Mouse (Mus musculus) limb, embryonic 12.5 days (tissue): Measurements from ENCODE around the gene Sipa1. TPM values are rescaled to one million over a fixed set of nuclear protein-coding genes. Genes with fewer than 3 reads are reported as not detected.

Experiments used
- ATAC-seq: fragments of 200-750 bp; cut with Nextera tagmentation; 2 replicates; pipeline ENCODE4 v1.8.0; 2017; ENCODE audit warnings: low read depth, moderate TSS enrichment; ENCODE audit not compliant: insufficient number of reproducible peaks, insufficient read depth, low FRiP score, low TSS enrichment
- H3K27ac ChIP-seq: fragments of 300-500 bp; sonication (generic); 2 replicates; pipeline ENCODE4 v1.5.1; 2016; ENCODE audit warnings: mild to moderate bottlenecking, moderate library complexity
- H3K27me3 ChIP-seq: fragments of 300-500 bp; sonication (generic); 2 replicates; pipeline ENCODE4 v1.6.1; 2016; ENCODE audit warnings: mild to moderate bottlenecking, moderate library complexity
- H3K36me3 ChIP-seq: fragments of 300-500 bp; sonication (generic); 2 replicates; pipeline ENCODE4 v1.6.1; 2016; ENCODE audit warnings: mild to moderate bottlenecking, moderate library complexity
- H3K4me1 ChIP-seq: fragments of 300-500 bp; sonication (generic); replicated peaks from 2 replicates; pipeline ENCODE4 v1.6.1; 2016
- H3K4me2 ChIP-seq: fragments of 300-500 bp; sonication (generic); 2 replicates; pipeline ENCODE4 v1.6.1; 2016; ENCODE audit warnings: mild to moderate bottlenecking, moderate library complexity
- H3K4me3 ChIP-seq: fragments of 300-500 bp; sonication (generic); replicated peaks from 2 replicates; pipeline ENCODE4 v1.5.1; 2016; ENCODE audit warnings: mild to moderate bottlenecking
- H3K9ac ChIP-seq: fragments of 300-500 bp; sonication (generic); replicated peaks from 2 replicates; pipeline ENCODE4 v1.6.1; 2016; ENCODE audit warnings: mild to moderate bottlenecking, moderate library complexity
- H3K9me3 ChIP-seq: fragments of 300-500 bp; sonication (generic); 2 replicates; pipeline ENCODE4 v1.6.1; 2016; ENCODE audit warnings: mild to moderate bottlenecking, moderate library complexity
- WGBS: fragments of 180-500 bp; shearing (Covaris S2); methylation state at CpG from one replicate; pipeline ENCODE4 v1.1.7; 2016; 5-methylcytosine and 5-hydroxymethylcytosine counted together
- polyA plus RNA-seq: library from polyadenylated mRNA; unstranded; fragments of >200 nt; fragmentation: Nextera tagmentation; extraction: Ambion mirVana; gene quantifications from 2 replicates; pipeline ENCODE4 v1.2.1, GENCODE M21; 2016

Gene Sipa1
- polyA plus RNA-seq, 1 experiment from 2014 or later: 26.5 TPM

GRCm38 (mm10) chr19:5641021-5641420 is 22.5 kb downstream of the Sipa1 start:
- peaks cover 20% of the 10 kb centered on the region for H3K4me1 ChIP-seq
- H3K27ac ChIP-seq: no peak overlapping the region
- no peak overlapping the region for H3K9ac ChIP-seq
- peaks cover 75% of the 10 kb centered on the region for H3K36me3 ChIP-seq
- H3K4me3 ChIP-seq: no peak overlapping the region
- H3K9me3 ChIP-seq: no peaks in the 10 kb centered on the region
- no peaks in the 10 kb centered on the region for H3K27me3 ChIP-seq
- ATAC-seq: no peak
- WGBS: 86% methylated on average over 17 of the region's 17 CpGs
- H3K4me2 ChIP-seq: no peak overlapping the region

GRCm38 (mm10) chr19:5640339-5640738 is 23.2 kb downstream of the Sipa1 start:
- Histone ChIP-seq H3K27ac (no peak overlapping the region), H3K36me3 (peaks cover 68% of the 10 kb centered on the region), H3K4me2 (no peak overlapping the region), H3K9me3 (no peaks in the 10 kb centered on the region), H3K4me3 (no peak overlapping the region), H3K4me1 (peaks cover 20% of the 10 kb centered on the region), H3K9ac (0 out of 2 replicates have a peak overlapping the region, but pooled peaks have one; percentile 28), H3K27me3 (no peaks in the 10 kb centered on the region)
- no peak for ATAC-seq
- WGBS: 63% methylated on average over 9 of the region's 9 CpGs

- Histone ChIP-seq H3K4me3 (peak overlapping the region; percentile 86), H3K9me3 (no peaks in the 10 kb centered on the region), H3K27ac (peak overlapping the region; percentile 91; the same call in 1 of the 2 replicates), H3K9ac (peak overlapping the region; percentile 88), H3K4me1 (peaks cover 20% of the 10 kb centered on the region), H3K4me2 (peak overlapping the region; percentile 93), H3K27me3 (no peaks in the 10 kb centered on the region), H3K36me3 (peaks cover 51% of the 10 kb centered on the region)
- WGBS: 93% methylated on average over 18 of the region's 18 CpGs
- no peak for ATAC-seq
Observed at GRCm38 (mm10) chr19:5638416-5639005, 25.0 kb downstream of the Sipa1 start.

- peak within 1 kb of the TSS; percentile 93 for H3K4me2 ChIP-seq
- H3K9me3 ChIP-seq: no peaks in the 10 kb centered on the region
- H3K27ac ChIP-seq: peak within 1 kb of the TSS; percentile 91
- H3K4me3 ChIP-seq: peak within 1 kb of the TSS; percentile 86
- peaks cover 20% of the 10 kb centered on the region for H3K4me1 ChIP-seq
- peak within 1 kb of the TSS; percentile 88 for H3K9ac ChIP-seq
- ATAC-seq: peak; percentile 78
- WGBS: under 1% methylated on average over 109 of the region's 109 CpGs
- H3K27me3 ChIP-seq: no peaks in the 10 kb centered on the region
- peaks cover 40% of the 10 kb centered on the region for H3K36me3 ChIP-seq
Observed at GRCm38 (mm10) chr19:5637069-5638047, 26.1 kb downstream of the Sipa1 start, which contains the start of gene Rela. TSS of gene Rela (plus strand) at chr19:5637483.

- peak overlapping the region; percentile 88 for H3K9ac ChIP-seq
- H3K36me3 ChIP-seq: peaks cover 33% of the 10 kb centered on the region
- peak overlapping the region; percentile 91 for H3K27ac ChIP-seq
- ATAC-seq: no peak
- no peaks in the 10 kb centered on the region for H3K9me3 ChIP-seq
- peak overlapping the region; percentile 93 for H3K4me2 ChIP-seq
- H3K27me3 ChIP-seq: no peaks in the 10 kb centered on the region
- H3K4me1 ChIP-seq: peaks cover 20% of the 10 kb centered on the region
- H3K4me3 ChIP-seq: peak overlapping the region; percentile 86
- 44% methylated on average over 12 of the region's 12 CpGs for WGBS
Observed at GRCm38 (mm10) chr19:5636571-5637041, 26.9 kb downstream of the Sipa1 start.

GRCm38 (mm10) chr19:5636036-5636570 is 27.4 kb downstream of the Sipa1 start:
- no peak for ATAC-seq
- no peak overlapping the region for H3K27ac ChIP-seq
- H3K4me1 ChIP-seq: peaks cover 20% of the 10 kb centered on the region
- no peak overlapping the region for H3K4me2 ChIP-seq
- H3K36me3 ChIP-seq: peaks cover 28% of the 10 kb centered on the region
- no peak overlapping the region for H3K9ac ChIP-seq
- no peak overlapping the region for H3K4me3 ChIP-seq
- 82% methylated on average over 7 of the region's 7 CpGs for WGBS
- no peaks in the 10 kb centered on the region for H3K27me3 ChIP-seq
- no peaks in the 10 kb centered on the region for H3K9me3 ChIP-seq

GRCm38 (mm10) chr19:5632120-5632519 is 31.4 kb downstream of the Sipa1 start:
- ATAC-seq: no peak
- Histone ChIP-seq H3K27ac (no peak overlapping the region), H3K36me3 (no peaks in the 10 kb centered on the region), H3K4me3 (no peak overlapping the region), H3K4me2 (no peak overlapping the region), H3K9me3 (no peaks in the 10 kb centered on the region), H3K9ac (no peak overlapping the region), H3K27me3 (no peaks in the 10 kb centered on the region), H3K4me1 (peaks cover 8% of the 10 kb centered on the region; the same call in 1 of the 2 replicates)
- WGBS: 78% methylated on average over 9 of the region's 9 CpGs

GRCm38 (mm10) chr19:5629907-5630306 is 33.6 kb downstream of the Sipa1 start:
- H3K36me3 ChIP-seq: no peaks in the 10 kb centered on the region
- no peaks in the 10 kb centered on the region for H3K9me3 ChIP-seq
- ATAC-seq: no peak
- no peak overlapping the region for H3K4me3 ChIP-seq
- no peak overlapping the region for H3K9ac ChIP-seq
- no peak overlapping the region for H3K27ac ChIP-seq
- no peaks in the 10 kb centered on the region for H3K4me1 ChIP-seq
- no peak overlapping the region for H3K4me2 ChIP-seq
- H3K27me3 ChIP-seq: no peaks in the 10 kb centered on the region

GRCm38 (mm10) chr19:5625311-5625710 is 38.2 kb downstream of the Sipa1 start:
- 79% methylated on average over 8 of the region's 8 CpGs for WGBS
- Histone ChIP-seq H3K9me3 (no peaks in the 10 kb centered on the region), H3K4me1 (no peaks in the 10 kb centered on the region), H3K36me3 (no peaks in the 10 kb centered on the region), H3K9ac (no peak overlapping the region), H3K4me2 (no peak overlapping the region), H3K27ac (no peak overlapping the region), H3K27me3 (no peaks in the 10 kb centered on the region; the same call in 1 of the 2 replicates), H3K4me3 (no peak overlapping the region)
- no peak for ATAC-seq

GRCm38 (mm10) chr19:5621884-5622283 is 41.6 kb downstream of the Sipa1 start:
- Histone ChIP-seq H3K9me3 (no peaks in the 10 kb centered on the region), H3K9ac (no peak overlapping the region), H3K36me3 (no peaks in the 10 kb centered on the region), H3K4me2 (no peak overlapping the region), H3K27ac (no peak overlapping the region), H3K4me1 (no peaks in the 10 kb centered on the region), H3K27me3 (no peaks in the 10 kb centered on the region; the same call in 1 of the 2 replicates), H3K4me3 (no peak overlapping the region)
- no peak for ATAC-seq
- 80% methylated on average over 5 of the region's 5 CpGs for WGBS

GRCm38 (mm10) chr19:5620007-5620406 is 43.5 kb downstream of the Sipa1 start:
- Histone ChIP-seq H3K27ac (no peak overlapping the region), H3K9ac (no peak overlapping the region), H3K36me3 (no peaks in the 10 kb centered on the region), H3K4me1 (no peaks in the 10 kb centered on the region), H3K27me3 (no peaks in the 10 kb centered on the region; the same call in 1 of the 2 replicates), H3K9me3 (no peaks in the 10 kb centered on the region), H3K4me2 (no peak overlapping the region), H3K4me3 (no peak overlapping the region)
- no peak for ATAC-seq
- 80% methylated on average over 4 of the region's 4 CpGs for WGBS
